Mouse (Mus musculus): ENCODE measurements around the gene 1700021F07Rik. TPM values are rescaled to one million over a fixed set of nuclear protein-coding genes. Genes with fewer than 3 reads are reported as not detected.

Gene 1700021F07Rik
- total and polyA plus RNA-seq, 2 experiments from 2014 or later = not detected

- H3K9ac ChIP-seq = no peak overlapping the region
- H3K9me3 ChIP-seq (ENCODE audit: low read length) = no peaks in the 10 kb centered on the region
- no peaks in the 10 kb centered on the region for H3K4me1 ChIP-seq (ENCODE audit: insufficient read depth)
- no peak for DNase-seq
- TF ChIP-seq CTCF (IDR thresholded peaks at IDR 0.05; ENCODE audit: low read depth) = no peak
- H3K4me2 ChIP-seq (ENCODE audit: low read depth) = no peak overlapping the region
- no peak overlapping the region for H3K4me3 ChIP-seq (ENCODE audit: low read depth, low read length)
- no peaks in the 10 kb centered on the region for H3K36me3 ChIP-seq (ENCODE audit: insufficient read depth)
- ATAC-seq = no peak
- WGBS = 80% methylated on average over 4 of the region's 4 CpGs
- H3K27me3 ChIP-seq (ENCODE audit: insufficient read depth, low read length) = no peaks in the 10 kb centered on the region
- no peak overlapping the region for H3K27ac ChIP-seq (ENCODE audit: low read depth, low read length)
Observed at GRCm38 (mm10) chr2:173541748-173542147, 19.4 kb downstream of the 1700021F07Rik start.

DNA sequence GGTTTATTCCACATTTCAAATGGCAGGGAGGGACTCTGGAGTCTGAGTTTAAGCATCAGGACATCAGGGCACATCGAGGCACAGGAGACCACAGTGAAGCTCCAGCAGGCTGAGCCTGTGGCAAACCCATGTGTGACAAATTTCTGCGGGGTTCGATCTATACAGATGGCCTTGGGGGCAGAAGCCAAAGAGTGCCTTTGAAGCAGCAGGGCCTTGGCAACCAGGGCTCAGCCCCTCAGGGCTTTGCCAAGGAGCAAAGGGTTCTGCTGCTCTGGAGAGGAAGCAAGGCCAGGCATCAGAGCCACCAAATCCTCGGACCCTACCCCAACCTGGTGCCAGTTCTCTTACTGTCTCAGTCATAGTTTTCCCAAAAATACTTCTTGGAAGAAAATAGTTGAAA, 20.3 kb downstream of the 1700021F07Rik start:
- TF ChIP-seq CTCF (IDR thresholded peaks at IDR 0.05; ENCODE audit: low read depth) = no peak
- 82% methylated on average over 4 of the region's 4 CpGs for WGBS
- H3K27ac ChIP-seq (ENCODE audit: low read depth, low read length) = no peak overlapping the region
- H3K9me3 ChIP-seq (ENCODE audit: low read length) = no peaks in the 10 kb centered on the region
- DNase-seq (no peak), ATAC-seq (no peak)
- no peaks in the 10 kb centered on the region; the same call in 1 of the 2 replicates for H3K27me3 ChIP-seq (ENCODE audit: insufficient read depth, low read length)
- no peak overlapping the region for H3K9ac ChIP-seq
- H3K4me3 ChIP-seq (ENCODE audit: low read depth, low read length) = no peak overlapping the region
- no peak overlapping the region for H3K4me2 ChIP-seq (ENCODE audit: low read depth)
- H3K4me1 ChIP-seq (ENCODE audit: insufficient read depth) = no peaks in the 10 kb centered on the region
- no peaks in the 10 kb centered on the region for H3K36me3 ChIP-seq (ENCODE audit: insufficient read depth)

DNA sequence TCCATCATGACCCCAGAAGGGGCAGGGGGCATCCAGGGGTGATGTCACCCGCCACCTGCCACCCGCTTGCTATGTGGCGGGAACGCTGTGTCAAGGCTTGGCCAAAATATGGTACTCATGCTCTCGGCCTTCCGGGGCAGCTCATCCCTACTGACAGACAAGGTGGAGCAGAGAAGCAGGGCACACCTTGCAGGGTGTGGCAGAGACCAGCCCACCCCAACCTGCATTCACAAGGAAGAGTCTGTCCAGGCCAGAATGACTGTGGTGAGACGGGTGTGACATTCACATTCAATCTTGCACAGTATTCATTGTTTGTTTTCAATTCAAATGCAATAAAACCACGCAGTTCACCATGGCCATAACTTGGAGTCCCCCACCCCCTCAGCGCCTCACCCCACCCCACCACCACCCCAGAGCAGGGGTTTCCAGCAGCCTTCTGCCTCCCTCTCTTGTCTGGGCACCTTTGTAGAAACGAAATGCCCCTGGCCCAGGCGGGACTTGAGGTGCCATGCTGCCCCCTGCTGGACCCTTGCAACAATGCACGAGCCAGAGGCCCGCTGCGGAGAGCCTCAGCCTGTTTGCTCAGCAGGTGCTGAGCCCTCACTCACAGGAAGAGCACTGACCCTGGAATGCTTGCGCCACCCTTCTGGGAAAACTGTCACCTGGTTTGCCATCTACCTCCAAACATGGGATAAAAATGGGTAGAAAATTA, 23.8 kb downstream of the 1700021F07Rik start:
- ATAC-seq (peak; percentile 86), DNase-seq (peak; percentile 90)
- WGBS = 45% methylated on average over 15 of the region's 15 CpGs
- no peak overlapping the region for H3K4me2 ChIP-seq (ENCODE audit: low read depth)
- H3K4me3 ChIP-seq (ENCODE audit: low read depth, low read length) = no peak overlapping the region
- H3K27me3 ChIP-seq (ENCODE audit: insufficient read depth, low read length) = no peaks in the 10 kb centered on the region; the same call in 1 of the 2 replicates
- H3K9ac ChIP-seq = no peak overlapping the region
- peak; percentile 97 for TF ChIP-seq CTCF (IDR thresholded peaks at IDR 0.05; ENCODE audit: low read depth)
- H3K9me3 ChIP-seq (ENCODE audit: low read length) = no peaks in the 10 kb centered on the region
- no peaks in the 10 kb centered on the region for H3K36me3 ChIP-seq (ENCODE audit: insufficient read depth)
- H3K27ac ChIP-seq (ENCODE audit: low read depth, low read length) = no peak overlapping the region
- H3K4me1 ChIP-seq (ENCODE audit: insufficient read depth) = no peaks in the 10 kb centered on the region

- H3K27me3 ChIP-seq (ENCODE audit: insufficient read depth, low read length) = no peaks in the 10 kb centered on the region; the same call in 1 of the 2 replicates
- H3K4me2 ChIP-seq (ENCODE audit: low read depth) = no peak overlapping the region
- H3K4me1 ChIP-seq (ENCODE audit: insufficient read depth) = no peaks in the 10 kb centered on the region
- DNase-seq = no peak
- no peaks in the 10 kb centered on the region for H3K9me3 ChIP-seq (ENCODE audit: low read length)
- no peaks in the 10 kb centered on the region for H3K36me3 ChIP-seq (ENCODE audit: insufficient read depth)
- 56% methylated on average over 10 of the region's 10 CpGs for WGBS
- H3K9ac ChIP-seq = no peak overlapping the region
- H3K27ac ChIP-seq (ENCODE audit: low read depth, low read length) = no peak overlapping the region
- no peak for TF ChIP-seq CTCF (IDR thresholded peaks at IDR 0.05; ENCODE audit: low read depth)
- no peak overlapping the region for H3K4me3 ChIP-seq (ENCODE audit: low read depth, low read length)
- no peak for ATAC-seq
Observed at GRCm38 (mm10) chr2:173549236-173549635, 26.9 kb downstream of the 1700021F07Rik start.

- TF ChIP-seq CTCF (IDR thresholded peaks at IDR 0.05; ENCODE audit: low read depth) = no peak
- H3K27ac ChIP-seq (ENCODE audit: low read depth, low read length) = no peak overlapping the region
- ATAC-seq = no peak
- no peak for DNase-seq
- no peak overlapping the region for H3K4me3 ChIP-seq (ENCODE audit: low read depth, low read length)
- H3K36me3 ChIP-seq (ENCODE audit: insufficient read depth) = no peaks in the 10 kb centered on the region
- no peak overlapping the region for H3K4me2 ChIP-seq (ENCODE audit: low read depth)
- no peak overlapping the region for H3K9ac ChIP-seq
- H3K9me3 ChIP-seq (ENCODE audit: low read length) = no peaks in the 10 kb centered on the region
- no peaks in the 10 kb centered on the region; the same call in 1 of the 2 replicates for H3K27me3 ChIP-seq (ENCODE audit: insufficient read depth, low read length)
- no peaks in the 10 kb centered on the region for H3K4me1 ChIP-seq (ENCODE audit: insufficient read depth)
- 70% methylated on average over 6 of the region's 6 CpGs for WGBS
Observed at GRCm38 (mm10) chr2:173550681-173551080, 28.3 kb downstream of the 1700021F07Rik start.

GRCm38 (mm10) chr2:173553863-173554262, 31.5 kb downstream of the 1700021F07Rik start:
- no peaks in the 10 kb centered on the region for H3K27me3 ChIP-seq (ENCODE audit: insufficient read depth, low read length)
- no peak overlapping the region for H3K4me2 ChIP-seq (ENCODE audit: low read depth)
- no peaks in the 10 kb centered on the region for H3K9me3 ChIP-seq (ENCODE audit: low read length)
- whole genome bisulfite sequencing = 41% methylated on average over 9 of the region's 9 CpGs
- no peak for DNase-seq
- no peaks in the 10 kb centered on the region for H3K36me3 ChIP-seq (ENCODE audit: insufficient read depth)
- no peak for ATAC-seq
- H3K4me1 ChIP-seq (ENCODE audit: insufficient read depth) = no peaks in the 10 kb centered on the region
- H3K27ac ChIP-seq (ENCODE audit: low read depth, low read length) = no peak overlapping the region
- H3K9ac ChIP-seq = no peak overlapping the region
- no peak overlapping the region for H3K4me3 ChIP-seq (ENCODE audit: low read depth, low read length)
- TF ChIP-seq CTCF (IDR thresholded peaks at IDR 0.05; ENCODE audit: low read depth) = peak; percentile 46

- no peaks in the 10 kb centered on the region for H3K36me3 ChIP-seq (ENCODE audit: insufficient read depth)
- no peak overlapping the region for H3K4me2 ChIP-seq (ENCODE audit: low read depth)
- H3K9ac ChIP-seq = no peak overlapping the region
- TF ChIP-seq CTCF (IDR thresholded peaks at IDR 0.05; ENCODE audit: low read depth) = no peak
- DNase-seq (no peak), ATAC-seq (no peak)
- no peaks in the 10 kb centered on the region for H3K9me3 ChIP-seq (ENCODE audit: low read length)
- no peak overlapping the region for H3K27ac ChIP-seq (ENCODE audit: low read depth, low read length)
- H3K4me3 ChIP-seq (ENCODE audit: low read depth, low read length) = no peak overlapping the region
- 82% methylated on average over 12 of the region's 12 CpGs for WGBS
- no peaks in the 10 kb centered on the region for H3K4me1 ChIP-seq (ENCODE audit: insufficient read depth)
- no peaks in the 10 kb centered on the region for H3K27me3 ChIP-seq (ENCODE audit: insufficient read depth, low read length)
Observed at GRCm38 (mm10) chr2:173558754-173559396, 36.5 kb downstream of the 1700021F07Rik start.

Measured in forebrain, postnatal 0 days (tissue).